Comparison of ENCODE assay signal across 8 mouse cellular contexts in genomic region chr15:97992712-97993286, GRCm38 (mm10). TPM values are rescaled to one million over a fixed set of nuclear protein-coding genes. Genes with fewer than 3 reads are reported as not detected.
DNase-seq lines count a peak whose midpoint lies in the region; ATAC-seq and TF ChIP-seq lines count a peak whose summit lies in the region.

No protein-coding gene starts in this region.

- peak; percentile 63 for TF ChIP-seq POLR2A in CH12.LX (IDR thresholded peaks at IDR 0.05; ENCODE audit: low read depth, low read length)

- H3K9ac ChIP-seq in CH12.LX (ENCODE audit: insufficient read depth, low read depth), result peak overlapping the region; percentile 22; the same call in 1 of the 2 replicates
- H3K9ac ChIP-seq in forebrain, embryonic 12.5 days, result peak overlapping the region; percentile 58
- peak overlapping the region; percentile 62 for H3K9ac ChIP-seq in heart, embryonic 16.5 days (ENCODE audit: low read length)
- peak overlapping the region; percentile 17; the same call in 1 of the 2 replicates for H3K9ac ChIP-seq in liver, embryonic 11.5 days (ENCODE audit: low read depth, low read length)
- no peak overlapping the region; the same call in 1 of the 2 replicates for H3K9ac ChIP-seq in stomach, embryonic 14.5 days (replicated peaks; ENCODE audit: low read depth, low read length)

- no peak for TF ChIP-seq CTCF in CH12.LX (conservative IDR thresholded peaks at IDR 0.05 in 1 of 2, IDR thresholded peaks at IDR 0.05 in 1 of 2; ENCODE audit: low read depth in 2 of 2, low read length in 2 of 2)

- peak; percentile 95 for ATAC-seq in forebrain, embryonic 12.5 days (ENCODE audit: low FRiP score)
- peak; percentile 98 for ATAC-seq in heart, embryonic 16.5 days (replicated peaks; ENCODE audit: extremely low read depth, insufficient read depth, low FRiP score)
- peak; percentile 90 for ATAC-seq in liver, embryonic 11.5 days (replicated peaks; ENCODE audit: low FRiP score)
- peak; percentile 94 for ATAC-seq in stomach, embryonic 14.5 days (ENCODE audit: insufficient number of reproducible peaks, insufficient read depth, low FRiP score, low read depth)

- peak overlapping the region; percentile 65 for H3K4me2 ChIP-seq in CH12.LX (ENCODE audit: insufficient read depth, low read depth, poor library complexity, severe bottlenecking)
- H3K4me2 ChIP-seq in forebrain, embryonic 12.5 days, result peak overlapping the region; percentile 46
- H3K4me2 ChIP-seq in heart, embryonic 16.5 days (ENCODE audit: low read depth, low read length), result peak overlapping the region; percentile 57
- H3K4me2 ChIP-seq in liver, embryonic 11.5 days, result peak overlapping the region; percentile 52
- H3K4me2 ChIP-seq in stomach, embryonic 14.5 days (replicated peaks; ENCODE audit: low read depth, low read length), result peak overlapping the region; percentile 48

- H3K27me3 ChIP-seq in CH12.LX (replicated peaks), result peaks cover 63% of the 10 kb centered on the region
- no peaks in the 10 kb centered on the region for H3K27me3 ChIP-seq in forebrain, embryonic 12.5 days
- no peaks in the 10 kb centered on the region; the same call in 1 of the 2 replicates for H3K27me3 ChIP-seq in heart, embryonic 16.5 days (ENCODE audit: control insufficient read depth, insufficient read depth, low read length)
- H3K27me3 ChIP-seq in liver, embryonic 11.5 days (replicated peaks; ENCODE audit: control insufficient read depth, insufficient read depth, low read length), result peaks cover 7% of the 10 kb centered on the region; the same call in 1 of the 2 replicates
- H3K27me3 ChIP-seq in stomach, embryonic 14.5 days (ENCODE audit: control insufficient read depth, insufficient read depth, low read length), result no peaks in the 10 kb centered on the region

- no peak for TF ChIP-seq EP300 in CH12.LX (IDR thresholded peaks at IDR 0.05; ENCODE audit: low read length)

- H3K36me3 ChIP-seq in CH12.LX (replicated peaks in 1 of 2; ENCODE audit: control insufficient read depth in 1 of 2, insufficient read depth in 1 of 2, low read length in 1 of 2), result no peaks in the 10 kb centered on the region
- H3K36me3 ChIP-seq in forebrain, embryonic 12.5 days (replicated peaks), result peaks cover 53% of the 10 kb centered on the region
- no peaks in the 10 kb centered on the region for H3K36me3 ChIP-seq in heart, embryonic 16.5 days (ENCODE audit: control insufficient read depth, insufficient read depth)
- H3K36me3 ChIP-seq in liver, embryonic 11.5 days (ENCODE audit: control insufficient read depth, insufficient read depth, low read length), result no peaks in the 10 kb centered on the region
- no peaks in the 10 kb centered on the region for H3K36me3 ChIP-seq in stomach, embryonic 14.5 days (ENCODE audit: control insufficient read depth, insufficient read depth, low read length)

- no peak for TF ChIP-seq RAD21 in CH12.LX (IDR thresholded peaks at IDR 0.05; ENCODE audit: low read depth, low read length)

- H3K4me1 ChIP-seq in CH12.LX (ENCODE audit: control insufficient read depth in 1 of 2, insufficient read depth in 2 of 2), result peaks cover 5 to 23% of the 10 kb centered on the region in 2 experiments
- peaks cover 53% of the 10 kb centered on the region for H3K4me1 ChIP-seq in forebrain, embryonic 12.5 days
- H3K4me1 ChIP-seq in heart, embryonic 16.5 days (ENCODE audit: control insufficient read depth, insufficient read depth, low read length), result peaks cover 7% of the 10 kb centered on the region
- peaks cover 14% of the 10 kb centered on the region for H3K4me1 ChIP-seq in liver, embryonic 11.5 days (replicated peaks; ENCODE audit: control insufficient read depth, insufficient read depth, low read length)
- peaks cover 15% of the 10 kb centered on the region for H3K4me1 ChIP-seq in stomach, embryonic 14.5 days (ENCODE audit: control insufficient read depth, insufficient read depth, low read length)

- H3K79me2 ChIP-seq in CH12.LX (replicated peaks; ENCODE audit: control insufficient read depth, extremely low read depth, insufficient read depth, poor library complexity, severe bottlenecking), result no peaks in the 10 kb centered on the region

- peak; percentile 85 for DNase-seq in CH12.LX (ENCODE audit: extremely low read depth)
- peak; percentile 53 for DNase-seq in c-Kit-positive CD71-positive TER-119-positive erythroid progenitor cells, embryonic 14.5 days (ENCODE audit: low spot score)
- peak; percentile 91 for DNase-seq in kidney, postnatal 14 days
- peak; percentile 73 for DNase-seq in liver, embryonic 11.5 days (ENCODE audit: low spot score)
- DNase-seq in neural tube, embryonic 10.5 days (ENCODE audit: extremely low spot score, low spot score), result peak; percentile 90

- no peaks in the 10 kb centered on the region for H3K9me3 ChIP-seq in CH12.LX (replicated peaks; ENCODE audit: low read length)
- H3K9me3 ChIP-seq in forebrain, embryonic 12.5 days, result no peaks in the 10 kb centered on the region
- H3K9me3 ChIP-seq in heart, embryonic 16.5 days (replicated peaks; ENCODE audit: control insufficient read depth, low read length), result no peaks in the 10 kb centered on the region
- H3K9me3 ChIP-seq in liver, embryonic 11.5 days (ENCODE audit: control insufficient read depth, low read length), result no peaks in the 10 kb centered on the region
- no peaks in the 10 kb centered on the region for H3K9me3 ChIP-seq in stomach, embryonic 14.5 days (ENCODE audit: control insufficient read depth, low read depth, low read length)

- in situ Hi-C loops in CH12.LX (cut with MboI; ENCODE audit: low pct_ligation_motif_present, low pct_unique_long_range_greater_than_20kb, low sequenced_read_pairs), result no loop called here

- under 1% methylated on average over 18 of the region's 18 CpGs for WGBS in forebrain, embryonic 12.5 days
- 12% methylated on average over 18 of the region's 18 CpGs for WGBS in heart, embryonic 16.5 days
- 8% methylated on average over 18 of the region's 18 CpGs for WGBS in liver, embryonic 11.5 days
- 6% methylated on average over 18 of the region's 18 CpGs for WGBS in stomach, embryonic 14.5 days

- peak overlapping the region in 1 of 3 experiments; percentile 12 for H3K4me3 ChIP-seq in CH12.LX (replicated peaks in 1 of 3; ENCODE audit: low read depth in 2 of 3, low read length in 2 of 3, poor library complexity in 1 of 3)
- H3K4me3 ChIP-seq in forebrain, embryonic 12.5 days (replicated peaks), result peak overlapping the region; percentile 20
- H3K4me3 ChIP-seq in heart, embryonic 16.5 days (ENCODE audit: low read length), result peak overlapping the region; percentile 23
- peak overlapping the region; percentile 23; the same call in 1 of the 2 replicates for H3K4me3 ChIP-seq in liver, embryonic 11.5 days (ENCODE audit: low read depth, low read length)
- H3K4me3 ChIP-seq in stomach, embryonic 14.5 days (ENCODE audit: low read depth, low read length), result peak overlapping the region; percentile 7; the same call in 1 of the 2 replicates

- H3K27ac ChIP-seq in CH12.LX (ENCODE audit: insufficient read depth, low read depth), result no peak overlapping the region
- peak overlapping the region; percentile 98 for H3K27ac ChIP-seq in forebrain, embryonic 12.5 days
- H3K27ac ChIP-seq in heart, embryonic 16.5 days (ENCODE audit: low read length), result peak overlapping the region; percentile 37
- H3K27ac ChIP-seq in liver, embryonic 11.5 days (ENCODE audit: low read depth, low read length), result peak overlapping the region; percentile 46; the same call in 1 of the 2 replicates
- peak overlapping the region; percentile 81 for H3K27ac ChIP-seq in stomach, embryonic 14.5 days (ENCODE audit: low read length)

- dilution Hi-C loops in CH12.LX (cut with MboI; ENCODE audit: extremely low pct_ligation_motif_present, extremely low pct_unique_long_range_greater_than_20kb, low sequenced_read_pairs), result no loop called here

TF ChIP-seq in CH12.LX, 34 proteins besides CTCF, POLR2A, EP300 and RAD21 (continues in another document):
- TF ChIP-seq TCF12 (IDR thresholded peaks at IDR 0.05; ENCODE audit: low read depth, low read length) (peak; percentile 50; the same call in 1 of the 2 replicates), CHD1 (IDR thresholded peaks at IDR 0.05; ENCODE audit: low read depth, low read length) (no peak), NRF1 (IDR thresholded peaks at IDR 0.05; ENCODE audit: low read depth, low read length) (no peak), MEF2A (IDR thresholded peaks at IDR 0.05; ENCODE audit: borderline replicate concordance, low read depth, low read length) (no peak), ZC3H11A (IDR thresholded peaks at IDR 0.05; ENCODE audit: low read depth, low read length) (no peak), IRF4 (IDR thresholded peaks at IDR 0.05; ENCODE audit: low read depth, low read length) (no peak; the same call in 1 of the 2 replicates), PAX5 (IDR thresholded peaks at IDR 0.05; ENCODE audit: low read length) (no peak), ELF1 (IDR thresholded peaks at IDR 0.05; ENCODE audit: low read depth, low read length) (no peak), SMC3 (IDR thresholded peaks at IDR 0.05; ENCODE audit: low read depth, low read length) (no peak), GABPA (IDR thresholded peaks at IDR 0.05; ENCODE audit: insufficient replicate concordance, low read depth, low read length) (no peak), USF2 (conservative IDR thresholded peaks at IDR 0.05; ENCODE audit: low read depth, low read length) (no peak), MAX (IDR thresholded peaks at IDR 0.05; ENCODE audit: low read length) (0 out of 2 replicates have a peak, but pooled peaks have one; percentile 59), CHD2 (IDR thresholded peaks at IDR 0.05; ENCODE audit: low read length) (peak; percentile 74; the same call in 1 of the 2 replicates), MAZ (IDR thresholded peaks at IDR 0.05; ENCODE audit: low read depth, low read length) (peak; percentile 17; the same call in 1 of the 2 replicates)

RNA-seq across cellular contexts. Expression of gene Col2a1, which starts 11.7 kb away (rescaled TPM):
- total RNA-seq in CH12.LX (2012; rRNA removed) (0.08 and 0.13 TPM in 2 replicates), CH12.LX (2014; rRNA removed) (not detected in 2 replicates)
- polyA plus RNA-seq in CH12.LX (2012; ENCODE audit: insufficient read length, low read depth), result 0.06 and 0.15 TPM in 2 replicates
- polyA plus RNA-seq in forebrain, embryonic 12.5 days (2016; fragmentation: Nextera tagmentation; extraction: Ambion mirVana), result 112 and 122 TPM in 2 replicates
- polyA plus RNA-seq in heart, embryonic 16.5 days (2015; fragmentation: Nextera tagmentation; extraction: Ambion mirVana), result 7.8 and 11.8 TPM in 2 replicates
- polyA plus RNA-seq in liver, embryonic 11.5 days (2014; fragmentation: Nextera tagmentation; extraction: Ambion mirVana), result 6.5 and 7.0 TPM in 2 replicates
- 2.5 and 3.1 TPM in 2 replicates for polyA plus RNA-seq in stomach, embryonic 14.5 days (2014; fragmentation: Nextera tagmentation; extraction: Ambion mirVana)

RNA-seq across cellular contexts. Expression of gene Tmem106c, which starts 28.8 kb away (rescaled TPM):
- total RNA-seq in CH12.LX (2012; rRNA removed) (16.9 and 25.7 TPM in 2 replicates), CH12.LX (2014; rRNA removed) (21.2 and 25.5 TPM in 2 replicates)
- polyA plus RNA-seq in CH12.LX (2012; ENCODE audit: insufficient read length, low read depth), result 17.9 and 18.5 TPM in 2 replicates
- polyA plus RNA-seq in forebrain, embryonic 12.5 days (2016; fragmentation: Nextera tagmentation; extraction: Ambion mirVana), result 41.5 and 44.9 TPM in 2 replicates
- 37.7 and 38.0 TPM in 2 replicates for polyA plus RNA-seq in heart, embryonic 16.5 days (2015; fragmentation: Nextera tagmentation; extraction: Ambion mirVana)
- 25.7 and 28.0 TPM in 2 replicates for polyA plus RNA-seq in liver, embryonic 11.5 days (2014; fragmentation: Nextera tagmentation; extraction: Ambion mirVana)
- 37.2 and 43.0 TPM in 2 replicates for polyA plus RNA-seq in stomach, embryonic 14.5 days (2014; fragmentation: Nextera tagmentation; extraction: Ambion mirVana)
